Mouse (Mus musculus) stomach, postnatal 0 days (tissue): ENCODE results near the gene Cdc42se1. TPM values are rescaled to one million over a fixed set of nuclear protein-coding genes. Genes with fewer than 3 reads are reported as not detected.

Experiments
- ATAC-seq: fragments of 200-750 bp; cut with Nextera tagmentation; 2 replicates; pipeline ENCODE4 v1.8.0; 2017; ENCODE audit not compliant: low FRiP score, low TSS enrichment
- DNase-seq: peaks from one replicate; pipeline ENCODE4 v3.0.0-alpha.2; 2016; ENCODE audit warnings: low spot score
- H3K27ac ChIP-seq: fragments of 300-500 bp; sonication (generic); replicated peaks from 2 replicates; pipeline ENCODE4 v1.5.1; 2014; ENCODE audit warnings: mild to moderate bottlenecking, control low read depth
- H3K27me3 ChIP-seq: fragments of 300-500 bp; sonication (generic); 2 replicates; pipeline ENCODE4 v1.6.1; 2014; ENCODE audit warnings: low read length; ENCODE audit not compliant: control insufficient read depth, insufficient read depth
- H3K36me3 ChIP-seq: fragments of 300-500 bp; sonication (generic); 2 replicates; pipeline ENCODE4 v1.6.1; 2014; ENCODE audit warnings: low read length, mixed read lengths; ENCODE audit not compliant: control insufficient read depth, insufficient read depth
- H3K4me1 ChIP-seq: fragments of 300-500 bp; sonication (generic); replicated peaks from 2 replicates; pipeline ENCODE4 v1.6.1; 2014; ENCODE audit warnings: antibody characterized with exemption; ENCODE audit not compliant: control insufficient read depth, insufficient read depth
- H3K4me2 ChIP-seq: fragments of 300-500 bp; sonication (generic); replicated peaks from 2 replicates; pipeline ENCODE4 v1.6.1; 2014; ENCODE audit warnings: low read depth, mild to moderate bottlenecking, control low read depth, moderate library complexity
- H3K4me3 ChIP-seq: fragments of 300-500 bp; sonication (generic); 2 replicates; pipeline ENCODE4 v1.5.1; 2014; ENCODE audit warnings: low read depth, low read length, control low read depth
- H3K9ac ChIP-seq: fragments of 300-500 bp; sonication (generic); 2 replicates; pipeline ENCODE4 v1.6.1; 2014; ENCODE audit warnings: mild to moderate bottlenecking, low read length, control low read depth, mixed read lengths
- H3K9me3 ChIP-seq: fragments of 300-500 bp; sonication (generic); 2 replicates; pipeline ENCODE4 v1.6.1; 2016; ENCODE audit warnings: low read length; ENCODE audit not compliant: control insufficient read depth
- CTCF ChIP-seq: IDR thresholded peaks from 2 replicates; pipeline ENCODE4 v1.5.1; 2016; ENCODE audit warnings: antibody characterized with exemption, low read depth, mild to moderate bottlenecking, moderate library complexity
- EP300 ChIP-seq: optimal IDR thresholded peaks from 2 replicates; pipeline ENCODE3; 2016; ENCODE audit warnings: antibody characterized with exemption
- WGBS: fragments of 180-500 bp; shearing (Covaris S2); extraction: QIAGEN DNeasy Blood & Tissue Kit; methylation state at CpG from one replicate; pipeline ENCODE4 v1.1.7; 2014; 5-methylcytosine and 5-hydroxymethylcytosine counted together
- polyA plus RNA-seq: library from polyadenylated mRNA; unstranded; fragments of >200 nt; fragmentation: Nextera tagmentation; extraction: Ambion mirVana; gene quantifications from 2 replicates; pipeline ENCODE4 v1.2.1, GENCODE M21; 2015

Gene Cdc42se1
- 88.1 and 99.4 TPM in 2 replicates for polyA plus RNA-seq

DNA sequence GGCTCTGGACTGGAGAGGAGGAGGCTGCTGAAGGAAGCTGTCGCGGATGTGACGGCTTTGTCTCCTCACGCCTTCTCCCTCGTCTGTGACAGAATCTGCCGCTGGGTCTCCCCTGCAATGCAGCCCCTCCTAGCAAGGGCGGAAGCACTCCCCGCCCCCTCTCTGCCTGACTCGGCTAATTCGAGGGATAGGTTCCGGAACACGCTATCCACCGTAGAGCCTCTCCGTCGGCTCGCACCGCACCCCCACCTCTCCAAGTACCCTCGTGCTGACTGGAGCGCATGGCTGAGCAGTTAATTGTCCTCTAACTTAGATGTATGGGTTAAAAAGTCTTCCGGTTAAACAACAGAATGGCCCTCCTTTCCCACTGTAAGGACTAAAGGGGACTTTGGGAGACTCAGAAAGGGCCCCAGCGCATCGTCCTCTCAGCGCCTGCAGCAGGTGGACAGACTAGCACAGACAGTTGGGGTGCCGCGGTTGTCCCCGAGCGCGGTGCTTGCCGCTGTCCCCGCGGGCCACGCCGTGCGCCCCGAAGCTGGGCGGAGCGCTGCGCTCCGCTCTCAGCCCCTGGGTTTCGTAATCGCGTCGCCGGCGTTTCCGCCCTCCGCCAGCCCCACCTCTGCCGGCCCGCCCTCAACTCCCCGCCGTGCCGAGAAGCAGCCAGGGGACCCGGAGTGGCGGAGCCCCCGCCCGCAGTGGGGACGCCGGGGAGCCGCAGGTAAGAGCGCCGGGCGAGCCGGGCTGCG lies at the start of gene Cdc42se1:
TSS of gene Cdc42se1 (plus strand) at position 585 of the 746 bp plus-strand sequence.
- Histone ChIP-seq H3K4me3 (peak within 1 kb of the TSS; percentile 90), H3K36me3 (peaks cover 11% of the 10 kb centered on the region), H3K27me3 (no peaks in the 10 kb centered on the region), H3K4me2 (peak within 1 kb of the TSS; percentile 83), H3K27ac (peak within 1 kb of the TSS; percentile 98), H3K9ac (peak within 1 kb of the TSS; percentile 94), H3K4me1 (peaks cover 3% of the 10 kb centered on the region), H3K9me3 (no peaks in the 10 kb centered on the region)
- ATAC-seq (peak; percentile 81), DNase-seq (peak; percentile 91)
- WGBS, result under 1% methylated on average over 59 of the region's 64 CpGs
- TF ChIP-seq CTCF (peak; percentile 27; the same call in 1 of the 2 replicates), EP300 (no peak)

DNA sequence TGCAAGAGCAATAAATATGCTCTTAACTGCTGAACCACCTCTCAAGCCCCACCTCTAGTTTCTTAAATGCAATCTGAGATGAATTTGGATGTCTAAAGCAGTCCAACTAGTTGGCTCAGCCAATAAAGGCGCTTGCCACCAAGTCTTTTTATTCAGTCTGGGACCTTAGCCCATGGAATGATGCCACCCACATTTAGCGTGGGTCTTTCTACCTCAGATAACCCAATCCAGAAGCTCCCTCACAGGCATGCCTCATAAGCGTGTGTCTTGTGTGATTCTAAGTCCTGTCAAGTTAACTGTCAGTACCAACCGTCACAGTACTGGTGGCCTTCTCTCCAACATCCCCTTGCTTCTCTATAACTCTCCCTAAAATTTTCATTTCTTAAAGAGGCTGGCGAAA lies 49.6 kb upstream of the Cdc42se1 start:
- ATAC-seq (no peak), DNase-seq (no peak)
- H3K4me1 ChIP-seq, result no peaks in the 10 kb centered on the region
- H3K27ac ChIP-seq, result no peak overlapping the region
- H3K27me3 ChIP-seq, result no peaks in the 10 kb centered on the region
- H3K36me3 ChIP-seq, result 0 out of 2 replicates have a peak, but pooled peaks cover 2% of the 10 kb centered on the region
- H3K9me3 ChIP-seq, result no peaks in the 10 kb centered on the region
- H3K4me3 ChIP-seq, result no peak overlapping the region
- no peak for TF ChIP-seq CTCF
- TF ChIP-seq EP300, result no peak
- no peak overlapping the region for H3K4me2 ChIP-seq
- no peak overlapping the region for H3K9ac ChIP-seq
- 76% methylated on average over 5 of the region's 5 CpGs for WGBS

DNA sequence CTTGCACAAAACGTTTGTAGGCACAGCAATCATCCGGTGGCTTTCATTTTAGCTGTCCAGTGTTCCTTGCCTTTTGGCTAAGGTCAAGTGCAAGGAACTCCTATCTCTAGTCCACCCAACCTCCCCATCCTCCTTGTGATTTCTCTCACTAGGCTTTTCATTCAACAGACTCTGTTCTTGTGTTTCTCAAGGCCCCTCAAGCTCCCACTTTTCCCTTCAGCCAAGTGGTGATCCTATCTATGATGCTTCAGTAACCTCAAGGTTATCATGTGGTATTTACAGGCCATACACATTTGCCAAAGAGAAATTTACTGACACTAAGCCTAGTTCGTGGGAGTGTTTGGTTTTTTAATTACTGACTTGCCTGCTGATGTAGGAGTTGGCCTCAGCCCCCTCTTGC lies 48.6 kb upstream of the Cdc42se1 start:
- H3K4me1 ChIP-seq, result no peaks in the 10 kb centered on the region
- H3K27ac ChIP-seq, result no peak overlapping the region
- TF ChIP-seq CTCF (no peak), EP300 (no peak)
- WGBS, result 59% methylated on average over 3 of the region's 3 CpGs
- no peaks in the 10 kb centered on the region for H3K27me3 ChIP-seq
- 0 out of 2 replicates have a peak, but pooled peaks cover 3% of the 10 kb centered on the region for H3K36me3 ChIP-seq
- no peak overlapping the region for H3K4me2 ChIP-seq
- H3K9ac ChIP-seq, result no peak overlapping the region
- H3K4me3 ChIP-seq, result no peak overlapping the region
- DNase-seq, result no peak
- no peaks in the 10 kb centered on the region for H3K9me3 ChIP-seq
- ATAC-seq, result no peak

DNA sequence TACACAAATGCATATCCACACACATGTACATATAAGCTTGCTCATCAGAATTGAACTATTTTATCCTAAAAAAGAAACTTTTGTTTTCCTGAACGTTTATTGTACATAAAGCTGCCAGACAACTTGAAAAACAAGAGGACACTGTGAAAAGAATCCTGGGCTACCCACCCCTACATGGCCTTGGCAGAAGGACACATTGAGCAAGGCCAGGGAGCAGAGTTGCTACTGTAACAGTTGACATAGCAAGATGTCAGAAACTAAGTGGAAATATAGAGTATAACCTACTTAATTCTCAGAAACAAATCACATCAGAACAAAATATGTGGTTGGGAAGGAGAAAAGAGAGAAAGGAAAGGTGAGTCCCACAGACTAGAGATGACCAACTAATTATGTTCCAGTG lies 46.7 kb upstream of the Cdc42se1 start:
- Histone ChIP-seq H3K27me3 (no peaks in the 10 kb centered on the region), H3K4me1 (no peaks in the 10 kb centered on the region), H3K9me3 (no peaks in the 10 kb centered on the region), H3K4me2 (no peak overlapping the region), H3K4me3 (no peak overlapping the region), H3K9ac (no peak overlapping the region), H3K36me3 (peaks cover 6% of the 10 kb centered on the region; the same call in 1 of the 2 replicates), H3K27ac (no peak overlapping the region)
- DNase-seq (no peak), ATAC-seq (no peak)
- 59% methylated on average over 1 of the region's 1 CpGs for WGBS
- TF ChIP-seq EP300 (no peak), CTCF (no peak)

DNA sequence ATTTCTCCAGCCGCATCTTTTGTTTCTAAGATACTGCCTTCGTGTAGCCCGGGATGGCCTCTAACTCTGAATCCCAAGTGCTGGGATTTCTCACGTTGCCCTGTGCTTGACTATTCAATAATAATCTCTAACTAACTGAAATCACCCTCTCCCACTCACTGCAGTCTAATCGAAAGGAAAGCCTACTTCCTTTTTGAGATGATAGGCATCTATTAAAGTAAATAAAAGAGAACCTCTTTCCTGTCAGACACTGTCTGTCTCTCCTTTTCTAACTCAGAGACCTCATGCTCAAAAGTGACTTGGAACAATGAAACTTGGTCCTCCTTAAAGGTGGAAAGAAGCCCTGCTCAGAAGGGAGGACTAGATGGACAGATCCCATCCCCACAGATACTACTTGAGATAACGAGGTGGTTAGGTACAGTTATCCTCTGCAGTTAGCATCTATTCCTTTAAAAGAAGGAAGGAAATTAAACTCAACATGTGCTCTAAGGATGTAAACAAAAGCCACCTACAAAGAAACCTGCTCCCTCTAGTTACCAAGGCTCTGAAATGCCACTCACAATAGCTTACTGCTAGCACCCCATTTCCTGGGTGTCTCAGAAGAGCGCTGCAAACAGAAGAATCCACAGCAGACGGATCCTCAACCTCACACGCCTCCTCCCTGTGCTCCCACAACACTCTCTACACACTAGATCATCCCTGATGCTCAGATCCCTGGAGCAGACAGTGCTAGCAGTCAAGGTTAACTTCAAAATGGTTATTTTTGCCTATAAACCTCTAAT lies 43.5 kb upstream of the Cdc42se1 start:
- Histone ChIP-seq H3K4me3 (no peak overlapping the region), H3K9me3 (no peaks in the 10 kb centered on the region), H3K4me1 (no peaks in the 10 kb centered on the region), H3K4me2 (no peak overlapping the region), H3K27me3 (no peaks in the 10 kb centered on the region), H3K27ac (no peak overlapping the region), H3K36me3 (peaks cover 21% of the 10 kb centered on the region), H3K9ac (no peak overlapping the region)
- ATAC-seq, result no peak
- no peak for DNase-seq
- TF ChIP-seq CTCF (no peak), EP300 (no peak)
- 86% methylated on average over 9 of the region's 9 CpGs for WGBS
